Mouse (Mus musculus) C2C12 (cell line): ENCODE measurements around the gene Fbxo10.

Experiments
- CEBPB ChIP-seq: IDR thresholded peaks from one replicate; pipeline ENCODE4 v1.6.1; 2011; ENCODE audit warnings: low read depth, mild to moderate bottlenecking, control low read depth, moderate library complexity
- CTCF ChIP-seq: IDR thresholded peaks from one replicate; pipeline ENCODE4 v1.5.1; 2011; ENCODE audit not compliant: control insufficient read depth, insufficient read depth, insufficient read length
- MYOG ChIP-seq: IDR thresholded peaks from one replicate; pipeline ENCODE4 v1.6.1; 2011; ENCODE audit not compliant: control insufficient read depth, insufficient read length; ENCODE audit errors: extremely low read depth
- USF1 ChIP-seq: IDR thresholded peaks from one replicate; pipeline ENCODE4 v1.6.1; 2011; ENCODE audit warnings: low read depth, mild to moderate bottlenecking, control low read depth, moderate library complexity

DNA sequence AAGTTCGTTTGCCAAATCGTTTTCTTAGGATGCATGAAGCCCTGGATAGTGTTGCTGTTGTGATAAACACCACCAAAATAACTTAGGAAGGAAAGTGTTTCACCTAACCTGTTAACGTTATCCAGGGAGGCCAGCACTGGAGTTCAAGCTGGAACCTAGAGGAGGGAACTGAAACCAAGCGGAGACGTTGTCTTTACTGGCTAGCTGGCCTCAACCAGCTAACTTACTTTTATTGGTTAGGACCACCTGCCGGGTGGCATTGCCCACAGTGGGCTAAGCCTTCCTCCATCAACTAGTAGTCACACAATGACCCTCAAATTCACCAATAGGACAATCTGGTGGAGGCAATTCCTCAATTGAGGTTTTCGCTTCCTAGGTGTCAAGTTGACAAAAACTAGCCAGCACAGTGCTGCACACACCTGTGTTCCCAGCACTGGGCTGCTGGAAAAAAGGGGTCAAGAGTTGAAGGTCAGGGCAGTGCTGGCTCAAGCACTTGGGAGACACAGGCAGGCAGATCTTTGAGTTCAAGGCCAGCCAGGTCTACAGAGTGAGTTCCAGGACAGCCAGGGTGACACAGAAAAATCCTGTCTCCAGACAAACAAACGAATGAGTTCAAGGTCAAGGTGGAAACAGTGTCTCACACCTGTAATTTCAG is 24.2 kb upstream of the Fbxo10 start:
- TF ChIP-seq USF1 (no peak), CTCF (no peak), CEBPB (no peak), MYOG (no peak)
